Mouse (Mus musculus) MEL (cell line): ENCODE measurements around the gene Olfr541. TPM values are rescaled to one million over a fixed set of nuclear protein-coding genes. Genes with fewer than 3 reads are reported as not detected.
"Not testable (repeated sequence)": the region's sequence is repeated elsewhere in the genome, so short reads cannot be mapped to it uniquely, and the experiment has no call there.

Experiments
- DNase-seq: peaks from one replicate; pipeline ENCODE4 v3.0.0; 2011; ENCODE audit warnings: low read depth, low spot score
- H3K27ac ChIP-seq: 2 replicates; pipeline ENCODE4 v1.5.1; 2012; ENCODE audit warnings: low read depth, mild to moderate bottlenecking, control low read depth, low read length, moderate library complexity; ENCODE audit not compliant: control insufficient read depth
- H3K27me3 ChIP-seq, 2 experiments: fragments of 150-350 bp in 1 of 2; sonication (generic) in 1 of 2; 2 replicates each; pipeline ENCODE4 v1.6.1; 2012; ENCODE audit warnings: low read length in 2 of 2, mild to moderate bottlenecking in 2 of 2, improper control_type of control experiment in 1 of 2, moderate library complexity in 1 of 2; ENCODE audit not compliant: insufficient read depth in 2 of 2, control insufficient read depth in 1 of 2
- H3K36me3 ChIP-seq, 2 experiments: 2 replicates each; pipeline ENCODE4 v1.6.1; 2012 to 2014; ENCODE audit warnings: low read length in 2 of 2, improper control_type of control experiment in 1 of 2, inconsistent platforms in 1 of 2, mild to moderate bottlenecking in 1 of 2; ENCODE audit not compliant: insufficient read depth in 2 of 2, control insufficient read depth in 1 of 2
- H3K4me1 ChIP-seq, 2 experiments: fragments of 150-350 bp in 1 of 2; sonication (generic) in 1 of 2; 2 replicates each; pipeline ENCODE4 v1.6.1; 2012; ENCODE audit warnings: low read length in 2 of 2, improper control_type of control experiment in 1 of 2, mild to moderate bottlenecking in 1 of 2; ENCODE audit not compliant: insufficient read depth in 2 of 2, control insufficient read depth in 1 of 2
- H3K4me3 ChIP-seq, 2 experiments: fragments of 150-350 bp in 1 of 2; sonication (generic) in 1 of 2; 2 replicates each; pipeline ENCODE4 v1.5.1; 2012; ENCODE audit warnings: low read depth in 2 of 2, low read length in 2 of 2, mild to moderate bottlenecking in 2 of 2, moderate library complexity in 2 of 2, control low read depth in 1 of 2, improper control_type of control experiment in 1 of 2; ENCODE audit not compliant: control insufficient read depth in 1 of 2, insufficient read depth in 1 of 2
- H3K79me2 ChIP-seq: 2 replicates; pipeline ENCODE4 v1.6.1; 2012; ENCODE audit warnings: mild to moderate bottlenecking, low read length, moderate library complexity; ENCODE audit not compliant: control insufficient read depth, poor library complexity, insufficient read depth
- H3K9ac ChIP-seq: 2 replicates; pipeline ENCODE4 v1.6.1; 2012; ENCODE audit warnings: low read depth, mild to moderate bottlenecking, control low read depth, low read length, moderate library complexity; ENCODE audit not compliant: control insufficient read depth, poor library complexity, severe bottlenecking
- H3K9me3 ChIP-seq: fragments of 150-350 bp; sonication (generic); replicated peaks from 2 replicates; pipeline ENCODE4 v1.6.1; 2012; ENCODE audit warnings: mild to moderate bottlenecking, low read length, improper control_type of control experiment, moderate library complexity; ENCODE audit not compliant: insufficient read depth
- BHLHE40 ChIP-seq: IDR thresholded peaks from 2 replicates; pipeline ENCODE4 v1.6.1; 2012; ENCODE audit warnings: low read depth, mild to moderate bottlenecking, inconsistent platforms, low read length, improper control_type of control experiment, borderline replicate concordance
- CHD1 ChIP-seq: IDR thresholded peaks from 2 replicates; pipeline ENCODE4 v1.6.1; 2012; ENCODE audit warnings: low read depth, mild to moderate bottlenecking, inconsistent platforms, low read length, improper control_type of control experiment
- EP300 ChIP-seq, 2 experiments: IDR thresholded peaks; 2 replicates each; pipeline ENCODE4 v1.6.1; 2011; ENCODE audit warnings: improper control_type of control experiment in 2 of 2, low read length in 2 of 2, low read depth in 1 of 2, mild to moderate bottlenecking in 1 of 2
- GABPA ChIP-seq: IDR thresholded peaks from 2 replicates; pipeline ENCODE4 v1.6.1; 2012; ENCODE audit warnings: low read depth, mild to moderate bottlenecking, inconsistent platforms, low read length, improper control_type of control experiment, moderate library complexity
- JUND ChIP-seq: IDR thresholded peaks from 2 replicates; pipeline ENCODE4 v1.6.1; 2011; ENCODE audit warnings: low read depth, mild to moderate bottlenecking, improper control_type of control experiment, low read length
- KAT2A ChIP-seq: conservative IDR thresholded peaks from 2 replicates; pipeline ENCODE4 v1.6.1; 2012; ENCODE audit warnings: low read depth, low read length, improper control_type of control experiment, inconsistent platforms
- MYB ChIP-seq: IDR thresholded peaks from 2 replicates; pipeline ENCODE4 v1.6.1; 2011; ENCODE audit warnings: mild to moderate bottlenecking, low read depth, low read length, improper control_type of control experiment
- MYC ChIP-seq: IDR thresholded peaks from 2 replicates; pipeline ENCODE4 v1.6.1; 2011; ENCODE audit warnings: low read depth, mild to moderate bottlenecking, low read length, improper control_type of control experiment, moderate library complexity
- POLR2A ChIP-seq, 2 experiments: IDR thresholded peaks; 2 replicates each; pipeline ENCODE4 v1.6.1; 2011 to 2012; ENCODE audit warnings: low read length in 2 of 2, mild to moderate bottlenecking in 2 of 2, control low read depth in 1 of 2, improper control_type of control experiment in 1 of 2, low read depth in 1 of 2, moderate library complexity in 1 of 2; ENCODE audit not compliant: control insufficient read depth in 1 of 2, insufficient read depth in 1 of 2, poor library complexity in 1 of 2
- RAD21 ChIP-seq: IDR thresholded peaks from 2 replicates; pipeline ENCODE4 v1.6.1; 2011; ENCODE audit warnings: mild to moderate bottlenecking, low read depth, low read length, improper control_type of control experiment
- RCOR1 ChIP-seq: IDR thresholded peaks from 2 replicates; pipeline ENCODE4 v1.6.1; 2012; ENCODE audit warnings: low read depth, mild to moderate bottlenecking, inconsistent platforms, low read length, improper control_type of control experiment
- TBP ChIP-seq: IDR thresholded peaks from 2 replicates; pipeline ENCODE4 v1.8.0; 2011; ENCODE audit warnings: low read depth, low read length, improper control_type of control experiment
- USF2 ChIP-seq, 2 experiments: IDR thresholded peaks; 2 replicates each; pipeline ENCODE4 v1.6.1; 2011 to 2012; ENCODE audit warnings: improper control_type of control experiment in 2 of 2, low read length in 2 of 2, borderline replicate concordance in 1 of 2, inconsistent platforms in 1 of 2, low read depth in 1 of 2, mild to moderate bottlenecking in 1 of 2; ENCODE audit not compliant: insufficient read depth in 1 of 2
- ZC3H11A ChIP-seq: IDR thresholded peaks from 2 replicates; pipeline ENCODE4 v1.6.1; 2012; ENCODE audit warnings: low read depth, mild to moderate bottlenecking, inconsistent platforms, low read length, improper control_type of control experiment
- ZKSCAN1 ChIP-seq: IDR thresholded peaks from 2 replicates; pipeline ENCODE4 v1.6.1; 2012; ENCODE audit warnings: low read depth, mild to moderate bottlenecking, inconsistent platforms, low read length, improper control_type of control experiment, moderate library complexity
- polyA plus RNA-seq, 2 experiments: library from polyadenylated mRNA; stranded (reverse) in 1 of 2; unstranded in 1 of 2; fragments of >175 nt in 1 of 2; fragments of >200 nt in 1 of 2; gene quantifications; 2 replicates each; pipeline versions ENCODE4 v1.2.1 to v1.2.4; 2012; ENCODE audit warnings: low replicate concordance in 2 of 2, low read depth in 1 of 2; ENCODE audit not compliant: insufficient read length in 2 of 2, insufficient read depth in 1 of 2, missing spikeins in 1 of 2
- total RNA-seq: library from RNA; depleted of rRNA; stranded (reverse); fragments of 300-350 nt; gene quantifications from 2 replicates; pipeline ENCODE4 v1.2.3, GENCODE M21; 2012

The Olfr541 gene
- total and polyA plus RNA-seq, 3 experiments = not detected

DNA sequence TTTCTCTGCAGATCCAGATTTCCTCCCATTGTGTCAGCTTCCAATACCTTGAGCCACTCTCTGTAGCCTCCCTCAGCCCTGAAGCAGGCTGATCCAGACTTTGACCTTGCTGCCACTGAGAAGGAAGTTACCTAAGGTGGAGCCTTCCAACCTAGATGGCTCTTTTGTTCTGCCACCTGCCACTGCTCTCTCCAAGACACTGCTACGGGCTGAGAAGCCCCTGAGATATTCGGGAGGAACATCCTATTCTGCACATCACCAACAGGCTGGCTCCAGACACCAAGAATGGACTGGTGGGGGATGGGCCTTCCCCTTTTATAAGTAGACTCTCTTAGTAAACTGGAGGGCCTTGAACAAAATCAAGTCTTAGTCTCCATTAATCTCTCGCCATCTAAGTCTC lies 26.4 kb upstream of the Olfr541 start:
- not testable (repeated sequence) for DNase-seq, H3K36me3 ChIP-seq

DNA sequence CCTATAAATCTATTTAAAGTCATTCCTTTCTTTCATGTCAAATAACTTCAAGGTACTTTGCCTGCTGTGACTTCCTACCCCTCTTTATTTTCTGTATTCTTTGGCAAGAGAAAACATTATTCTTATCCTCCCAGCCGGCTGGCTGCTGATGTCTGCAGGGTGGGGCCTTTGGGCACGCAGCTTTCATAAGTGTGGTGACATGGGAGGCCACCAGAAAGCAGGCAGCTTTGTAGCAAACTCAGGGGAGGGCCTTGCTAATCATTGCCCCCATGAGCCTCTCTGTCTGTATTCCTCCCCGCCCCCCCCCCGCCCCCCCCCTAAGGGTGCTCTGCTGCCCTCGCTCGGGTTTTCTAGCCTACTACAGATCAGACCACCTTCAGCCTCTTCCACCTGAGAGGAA lies 21.2 kb upstream of the Olfr541 start:
- H3K79me2 ChIP-seq = no peaks in the 10 kb centered on the region
- DNase-seq = no peak
- H3K27me3 ChIP-seq = no peaks in the 10 kb centered on the region

More for the DNA sequence above, 26.4 kb upstream of the Olfr541 start:
- H3K4me1 ChIP-seq, H3K27ac ChIP-seq, H3K79me2 ChIP-seq, H3K4me3 ChIP-seq, H3K27me3 ChIP-seq, H3K9ac ChIP-seq, H3K9me3 ChIP-seq: not testable (repeated sequence)

GRCm38 (mm10) chr7:140679591-140679990 lies 17.5 kb upstream of the Olfr541 start:
- H3K4me3 ChIP-seq, H3K27me3 ChIP-seq, H3K36me3 ChIP-seq, H3K9ac ChIP-seq, DNase-seq, H3K27ac ChIP-seq, H3K9me3 ChIP-seq, H3K4me1 ChIP-seq, H3K79me2 ChIP-seq: not testable (repeated sequence)

More for the DNA sequence above, 21.2 kb upstream of the Olfr541 start:
- no peaks in the 10 kb centered on the region for H3K4me1 ChIP-seq
- TF ChIP-seq POLR2A (IDR thresholded peaks at IDR 0.05; ENCODE audit: control insufficient read depth in 1 of 2, insufficient read depth in 1 of 2, low read depth in 1 of 2, low read length in 2 of 2, poor library complexity in 1 of 2) (no peak), ZC3H11A (no peak), ZKSCAN1 (no peak), GABPA (no peak), EP300 (IDR thresholded peaks at IDR 0.05; ENCODE audit: low read depth in 1 of 2, low read length in 2 of 2) (no peak), RAD21 (no peak), TBP (no peak), BHLHE40 (no peak), JUND (no peak), MYC (no peak), KAT2A (no peak), USF2 (IDR thresholded peaks at IDR 0.05; ENCODE audit: borderline replicate concordance in 1 of 2, insufficient read depth in 1 of 2, low read depth in 1 of 2, low read length in 2 of 2) (no peak), CHD1 (no peak), MYB (no peak), RCOR1 (no peak)
- no peak overlapping the region for H3K9ac ChIP-seq
- H3K4me3 ChIP-seq = no peak overlapping the region
- H3K27ac ChIP-seq = no peak overlapping the region
- H3K36me3 ChIP-seq = no peaks in the 10 kb centered on the region
- no peaks in the 10 kb centered on the region for H3K9me3 ChIP-seq
